Mouse (Mus musculus): ENCODE results near the gene Mpnd.

- no peak for TF ChIP-seq MYC (IDR thresholded peaks at IDR 0.05; ENCODE audit: low read depth, low read length)
- TF ChIP-seq POLR2A (IDR thresholded peaks at IDR 0.05; ENCODE audit: low read depth, low read length), result no peak
- TF ChIP-seq CTCF (conservative IDR thresholded peaks at IDR 0.05 in 1 of 2, IDR thresholded peaks at IDR 0.05 in 1 of 2; ENCODE audit: low read depth in 2 of 2, low read length in 2 of 2), result no peak
- TF ChIP-seq TBP (conservative IDR thresholded peaks at IDR 0.05; ENCODE audit: low read depth, low read length), result no peak
- no peak for TF ChIP-seq UBTF (IDR thresholded peaks at IDR 0.05; ENCODE audit: low read depth, low read length)
- TF ChIP-seq SIN3A (IDR thresholded peaks at IDR 0.05; ENCODE audit: low read length), result no peak
- TF ChIP-seq ELF1 (IDR thresholded peaks at IDR 0.05; ENCODE audit: low read depth, low read length), result no peak
- no peak for TF ChIP-seq MAFK (IDR thresholded peaks at IDR 0.05; ENCODE audit: insufficient replicate concordance, low read length)
These were observed 22.4 kb downstream of the Mpnd start for GRCm38 (mm10) chr17:56027801-56028441.
